Mouse (Mus musculus): Measurements from ENCODE around the gene Nacad. TPM values are rescaled to one million over a fixed set of nuclear protein-coding genes. Genes with fewer than 3 reads are reported as not detected.
A peak's percentile ranks its signal among the peaks of the same experiment; 100 is the strongest.

Gene Nacad
- polyA plus RNA-seq, 1 experiment from 2014 or later, result 3.4 TPM

DNA sequence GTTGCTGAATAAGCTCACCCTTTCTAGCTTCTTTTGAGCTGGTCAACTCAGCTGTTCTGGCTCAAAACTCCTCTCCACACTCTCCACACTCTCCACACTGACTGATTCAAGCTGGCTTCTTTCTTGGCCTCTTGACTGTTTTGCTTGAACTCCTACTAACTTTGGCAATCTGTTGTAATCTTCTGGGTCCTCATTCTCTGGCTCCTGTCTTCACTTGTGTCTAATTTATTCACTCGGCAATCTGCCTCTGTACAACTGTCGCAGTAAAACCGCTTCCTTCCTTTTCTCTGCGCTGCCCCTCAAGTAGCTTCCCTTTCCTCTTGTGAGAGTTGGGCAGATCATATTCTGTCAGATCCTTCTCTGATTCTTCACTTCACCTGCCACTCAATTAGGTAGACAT, 21.9 kb upstream of the Nacad start:
- ATAC-seq (ENCODE audit: insufficient number of reproducible peaks, insufficient read depth, low FRiP score, low TSS enrichment, low read depth), result no peak
- Histone ChIP-seq H3K9ac (no peak overlapping the region), H3K4me2 (no peak overlapping the region), H3K4me1 (peaks cover 29% of the 10 kb centered on the region), H3K9me3 (no peaks in the 10 kb centered on the region; the same call in 1 of the 2 replicates), H3K27ac (no peak overlapping the region), H3K27me3 (no peaks in the 10 kb centered on the region), H3K4me3 (no peak overlapping the region), H3K36me3 (peaks cover 18% of the 10 kb centered on the region)
- 91% methylated on average over 4 of the region's 4 CpGs for WGBS

- peaks cover 32% of the 10 kb centered on the region for H3K4me1 ChIP-seq
- peak overlapping the region; percentile 92 for H3K4me2 ChIP-seq
- H3K36me3 ChIP-seq, result peaks cover 32% of the 10 kb centered on the region
- H3K4me3 ChIP-seq, result peak overlapping the region; percentile 74
- WGBS, result 11% methylated on average over 16 of the region's 16 CpGs
- H3K9me3 ChIP-seq, result no peaks in the 10 kb centered on the region
- no peak for ATAC-seq (ENCODE audit: insufficient number of reproducible peaks, insufficient read depth, low FRiP score, low TSS enrichment, low read depth)
- H3K27ac ChIP-seq, result peak overlapping the region; percentile 95
- peak overlapping the region; percentile 78 for H3K9ac ChIP-seq
- no peaks in the 10 kb centered on the region for H3K27me3 ChIP-seq
These were observed 20.5 kb upstream of the Nacad start for GRCm38 (mm10) chr11:6626388-6626772.

DNA sequence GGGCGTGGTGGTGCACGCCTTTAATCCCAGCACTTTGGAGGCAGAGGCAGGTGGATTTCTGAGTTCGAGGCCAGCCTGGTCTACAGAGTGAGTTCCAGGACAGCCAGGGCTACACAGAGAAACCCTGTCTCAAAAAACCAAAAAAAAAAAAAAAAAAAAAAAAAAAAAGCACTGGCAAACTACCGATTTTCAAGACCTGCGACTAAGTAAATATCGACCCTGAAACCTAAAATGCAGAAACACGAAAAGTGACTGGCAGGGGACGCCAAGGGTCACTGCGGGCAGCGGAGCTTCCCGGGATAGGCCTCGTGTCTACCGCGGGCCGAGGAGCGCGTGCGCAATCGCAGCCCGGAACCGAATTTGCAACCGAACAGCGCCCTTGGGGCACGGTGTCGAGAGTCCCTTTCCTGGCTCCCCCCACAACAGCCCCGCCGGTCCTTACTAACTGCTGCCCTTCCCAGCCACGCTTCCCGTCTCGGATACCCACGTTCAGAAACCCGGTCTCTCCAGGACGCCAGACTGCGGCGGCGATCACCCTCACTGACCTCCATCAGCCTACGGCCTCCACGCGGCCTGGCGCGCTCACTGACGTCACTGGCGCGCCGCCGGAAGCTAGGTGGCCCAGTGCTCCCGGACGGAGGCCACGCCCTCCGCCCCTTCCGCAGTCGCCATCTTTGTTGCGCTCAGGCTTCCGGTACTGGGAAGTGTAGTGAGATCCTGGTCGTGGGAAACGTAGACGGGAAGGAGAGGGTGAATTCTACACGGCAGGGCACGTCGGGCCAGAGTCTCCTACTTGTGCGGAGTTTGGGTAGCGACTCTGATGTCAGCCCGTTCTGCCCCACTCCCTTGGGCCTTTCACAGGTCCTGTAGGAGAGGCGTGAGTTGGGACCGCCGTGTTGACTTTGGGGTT, 19.9 kb upstream of the Nacad start, which contains the start of gene Tbrg4:
Gene Tbrg4, minus strand, starts transcription at position 590 of the 910 bp plus-strand sequence.
- Histone ChIP-seq H3K9ac (peak within 1 kb of the TSS; percentile 78), H3K4me2 (peak within 1 kb of the TSS; percentile 92), H3K4me3 (peak within 1 kb of the TSS; percentile 74), H3K27me3 (no peaks in the 10 kb centered on the region), H3K9me3 (no peaks in the 10 kb centered on the region), H3K36me3 (peaks cover 38% of the 10 kb centered on the region), H3K4me1 (peaks cover 32% of the 10 kb centered on the region), H3K27ac (peak within 1 kb of the TSS; percentile 95)
- ATAC-seq (ENCODE audit: insufficient number of reproducible peaks, insufficient read depth, low FRiP score, low TSS enrichment, low read depth), result peak; percentile 91
- WGBS, result under 1% methylated on average over 66 of the region's 66 CpGs

- H3K9me3 ChIP-seq, result no peaks in the 10 kb centered on the region
- peak overlapping the region; percentile 78 for H3K9ac ChIP-seq
- peak overlapping the region; percentile 74 for H3K4me3 ChIP-seq
- H3K27me3 ChIP-seq, result no peaks in the 10 kb centered on the region
- H3K4me1 ChIP-seq, result peaks cover 32% of the 10 kb centered on the region
- no peak overlapping the region for H3K27ac ChIP-seq
- peaks cover 47% of the 10 kb centered on the region for H3K36me3 ChIP-seq
- H3K4me2 ChIP-seq, result peak overlapping the region; percentile 92
- ATAC-seq (ENCODE audit: insufficient number of reproducible peaks, insufficient read depth, low FRiP score, low TSS enrichment, low read depth), result no peak
- 71% methylated on average over 14 of the region's 14 CpGs for WGBS
These were observed 18.9 kb upstream of the Nacad start for GRCm38 (mm10) chr11:6624619-6625382.

DNA sequence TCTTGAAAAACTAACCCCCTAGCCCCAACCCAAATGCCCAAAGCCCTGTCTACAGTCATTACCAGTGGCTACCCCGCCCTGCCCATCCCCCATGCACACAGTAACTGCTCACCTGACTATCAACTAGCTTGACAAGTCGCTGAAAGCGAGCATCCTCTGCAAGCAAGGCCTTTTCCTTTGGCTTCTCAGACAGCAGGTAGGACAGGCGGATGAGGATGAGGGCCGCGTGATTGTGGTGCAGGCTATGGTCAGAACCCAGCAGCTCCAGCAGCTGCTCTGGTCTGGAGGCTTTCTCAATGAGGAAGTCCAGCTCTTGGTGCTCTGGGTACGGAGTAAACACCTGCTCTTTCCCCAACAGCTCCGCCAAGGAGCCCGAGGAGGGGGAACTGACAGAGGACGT, 17.9 kb upstream of the Nacad start:
- H3K36me3 ChIP-seq, result peaks cover 58% of the 10 kb centered on the region
- no peaks in the 10 kb centered on the region for H3K27me3 ChIP-seq
- no peak overlapping the region for H3K4me2 ChIP-seq
- no peak overlapping the region for H3K4me3 ChIP-seq
- peaks cover 32% of the 10 kb centered on the region for H3K4me1 ChIP-seq
- no peak for ATAC-seq (ENCODE audit: insufficient number of reproducible peaks, insufficient read depth, low FRiP score, low TSS enrichment, low read depth)
- 86% methylated on average over 10 of the region's 10 CpGs for WGBS
- H3K9me3 ChIP-seq, result no peaks in the 10 kb centered on the region
- no peak overlapping the region for H3K9ac ChIP-seq
- no peak overlapping the region for H3K27ac ChIP-seq

- WGBS, result 89% methylated on average over 12 of the region's 12 CpGs
- Histone ChIP-seq H3K4me3 (no peak overlapping the region), H3K36me3 (peaks cover 90% of the 10 kb centered on the region), H3K27ac (no peak overlapping the region), H3K4me1 (no peaks in the 10 kb centered on the region), H3K9ac (no peak overlapping the region), H3K4me2 (no peak overlapping the region), H3K9me3 (no peaks in the 10 kb centered on the region), H3K27me3 (no peaks in the 10 kb centered on the region)
- no peak for ATAC-seq (ENCODE audit: insufficient number of reproducible peaks, insufficient read depth, low FRiP score, low TSS enrichment, low read depth)
These were observed 9.7 kb upstream of the Nacad start for GRCm38 (mm10) chr11:6615250-6616205.

GRCm38 (mm10) chr11:6605021-6605481, 802 bp downstream of the Nacad start:
- peak overlapping the region; percentile 38; the same call in 1 of the 2 replicates for H3K9ac ChIP-seq
- H3K4me3 ChIP-seq, result peak overlapping the region; percentile 43
- H3K27ac ChIP-seq, result no peak overlapping the region
- ATAC-seq (ENCODE audit: insufficient number of reproducible peaks, insufficient read depth, low FRiP score, low TSS enrichment, low read depth), result no peak
- no peaks in the 10 kb centered on the region for H3K36me3 ChIP-seq
- WGBS, result 13% methylated on average over 13 of the region's 13 CpGs
- H3K9me3 ChIP-seq, result no peaks in the 10 kb centered on the region
- H3K4me1 ChIP-seq, result peaks cover 29% of the 10 kb centered on the region
- peaks cover 41% of the 10 kb centered on the region for H3K27me3 ChIP-seq
- peak overlapping the region; percentile 68 for H3K4me2 ChIP-seq

- H3K27me3 ChIP-seq, result peaks cover 41% of the 10 kb centered on the region
- H3K27ac ChIP-seq, result no peak overlapping the region
These were observed 1.3 kb downstream of the Nacad start for GRCm38 (mm10) chr11:6604604-6604936.

GRCm38 (mm10) chr11:6603887-6604603, 1.8 kb downstream of the Nacad start:
- no peaks in the 10 kb centered on the region for H3K9me3 ChIP-seq
- 0 out of 2 replicates have a peak, but pooled peaks have one; percentile 26 for ATAC-seq (ENCODE audit: insufficient number of reproducible peaks, insufficient read depth, low FRiP score, low TSS enrichment, low read depth)
- H3K9ac ChIP-seq, result no peak overlapping the region
- H3K27ac ChIP-seq, result no peak overlapping the region
- peak overlapping the region; percentile 68 for H3K4me2 ChIP-seq
- H3K4me3 ChIP-seq, result no peak overlapping the region
- 0 out of 2 replicates have a peak, but pooled peaks cover under 1% of the 10 kb centered on the region for H3K36me3 ChIP-seq
- peaks cover 29% of the 10 kb centered on the region for H3K4me1 ChIP-seq
- WGBS, result 12% methylated on average over 12 of the region's 12 CpGs
- peaks cover 41% of the 10 kb centered on the region for H3K27me3 ChIP-seq

More at GRCm38 (mm10) chr11:6604604-6604936, 1.3 kb downstream of the Nacad start:
- H3K9me3 ChIP-seq, result no peaks in the 10 kb centered on the region
- no peaks in the 10 kb centered on the region for H3K36me3 ChIP-seq
- H3K4me2 ChIP-seq, result peak overlapping the region; percentile 68
- ATAC-seq (ENCODE audit: insufficient number of reproducible peaks, insufficient read depth, low FRiP score, low TSS enrichment, low read depth), result no peak
- H3K4me1 ChIP-seq, result peaks cover 29% of the 10 kb centered on the region
- no peak overlapping the region for H3K9ac ChIP-seq
- H3K4me3 ChIP-seq, result no peak overlapping the region; the same call in 1 of the 2 replicates

GRCm38 (mm10) chr11:6603224-6603623, 2.6 kb downstream of the Nacad start:
- no peak overlapping the region for H3K27ac ChIP-seq
- no peak overlapping the region for H3K4me2 ChIP-seq
- no peak overlapping the region for H3K9ac ChIP-seq
- H3K4me3 ChIP-seq, result no peak overlapping the region
- peaks cover 36% of the 10 kb centered on the region for H3K4me1 ChIP-seq
- 81% methylated on average over 9 of the region's 9 CpGs for WGBS
- ATAC-seq (ENCODE audit: insufficient number of reproducible peaks, insufficient read depth, low FRiP score, low TSS enrichment, low read depth), result no peak
- peaks cover 8% of the 10 kb centered on the region for H3K36me3 ChIP-seq
- peaks cover 41% of the 10 kb centered on the region for H3K27me3 ChIP-seq
- no peaks in the 10 kb centered on the region for H3K9me3 ChIP-seq
